Mouse (Mus musculus): ENCODE measurements at regions not wholly inside any gene's neighbourhood (a gene's known extent, or its start where the extent isn't known, plus 50 kb on each side); places are given as distances from the start of the nearest gene placed in this dataset.
"Not testable (repeated sequence)": the region's sequence is repeated elsewhere in the genome, so short reads cannot be mapped to it uniquely, and the experiment has no call there.

GRCm38 (mm10) chr12:93812963-93813733 is 1878.9 kb upstream of the Flrt2 start:
- Histone ChIP-seq H3K27me3 (ENCODE audit: control insufficient read depth, insufficient read depth, low read depth, low read length) (no peaks in the 10 kb centered on the region), H3K36me3 (ENCODE audit: control insufficient read depth, insufficient read depth, low read length) (no peaks in the 10 kb centered on the region), H3K4me3 (ENCODE audit: low read length) (no peak overlapping the region), H3K4me2 (ENCODE audit: low read depth, low read length) (no peak overlapping the region), H3K9me3 (ENCODE audit: control insufficient read depth, low read length) (no peaks in the 10 kb centered on the region), H3K9ac (ENCODE audit: low read length) (no peak overlapping the region), H3K4me1 (replicated peaks; ENCODE audit: control insufficient read depth, insufficient read depth, low read length) (no peaks in the 10 kb centered on the region), H3K27ac (ENCODE audit: low read length) (no peak overlapping the region)
- no peak for ATAC-seq (ENCODE audit: low read depth)

GRCm38 (mm10) chr12:93850944-93851520 is 1841.0 kb upstream of the Flrt2 start:
- Histone ChIP-seq H3K27ac (ENCODE audit: low read length) (no peak overlapping the region), H3K4me3 (ENCODE audit: low read length) (no peak overlapping the region), H3K9me3 (ENCODE audit: control insufficient read depth, low read length) (no peaks in the 10 kb centered on the region), H3K9ac (ENCODE audit: low read length) (no peak overlapping the region), H3K4me2 (ENCODE audit: low read depth, low read length) (no peak overlapping the region), H3K4me1 (replicated peaks; ENCODE audit: control insufficient read depth, insufficient read depth, low read length) (no peaks in the 10 kb centered on the region), H3K36me3 (ENCODE audit: control insufficient read depth, insufficient read depth, low read length) (no peaks in the 10 kb centered on the region), H3K27me3 (ENCODE audit: control insufficient read depth, insufficient read depth, low read depth, low read length) (no peaks in the 10 kb centered on the region)
- WGBS = 68% methylated on average over 1 of the region's 1 CpGs
- no peak for ATAC-seq (ENCODE audit: low read depth)

GRCm38 (mm10) chr12:93851660-93852059 is 1840.4 kb upstream of the Flrt2 start:
- no peaks in the 10 kb centered on the region for H3K9me3 ChIP-seq (ENCODE audit: control insufficient read depth, low read length)
- H3K36me3 ChIP-seq (ENCODE audit: control insufficient read depth, insufficient read depth, low read length) = no peaks in the 10 kb centered on the region
- no peak for ATAC-seq (ENCODE audit: low read depth)
- H3K27ac ChIP-seq (ENCODE audit: low read length) = no peak overlapping the region
- no peak overlapping the region for H3K9ac ChIP-seq (ENCODE audit: low read length)
- H3K27me3 ChIP-seq (ENCODE audit: control insufficient read depth, insufficient read depth, low read depth, low read length) = no peaks in the 10 kb centered on the region
- H3K4me2 ChIP-seq (ENCODE audit: low read depth, low read length) = no peak overlapping the region
- H3K4me1 ChIP-seq (replicated peaks; ENCODE audit: control insufficient read depth, insufficient read depth, low read length) = no peaks in the 10 kb centered on the region
- H3K4me3 ChIP-seq (ENCODE audit: low read length) = no peak overlapping the region
- WGBS = 70% methylated on average over 1 of the region's 1 CpGs

- H3K9me3 ChIP-seq (ENCODE audit: control insufficient read depth, low read length) = no peaks in the 10 kb centered on the region
Measured at GRCm38 (mm10) chr12:93885946-93886345, 1806.1 kb upstream of the Flrt2 start.

GRCm38 (mm10) chr12:93890109-93890508 is 1801.9 kb upstream of the Flrt2 start:
- H3K4me3 ChIP-seq (ENCODE audit: low read length) = no peak overlapping the region
- H3K4me1 ChIP-seq (replicated peaks; ENCODE audit: control insufficient read depth, insufficient read depth, low read length) = no peaks in the 10 kb centered on the region
- no peak overlapping the region for H3K27ac ChIP-seq (ENCODE audit: low read length)
- 60% methylated on average over 3 of the region's 3 CpGs for WGBS
- no peaks in the 10 kb centered on the region for H3K27me3 ChIP-seq (ENCODE audit: control insufficient read depth, insufficient read depth, low read depth, low read length)
- ATAC-seq (ENCODE audit: low read depth) = no peak
- no peak overlapping the region for H3K9ac ChIP-seq (ENCODE audit: low read length)
- no peaks in the 10 kb centered on the region for H3K9me3 ChIP-seq (ENCODE audit: control insufficient read depth, low read length)
- H3K4me2 ChIP-seq (ENCODE audit: low read depth, low read length) = no peak overlapping the region
- H3K36me3 ChIP-seq (ENCODE audit: control insufficient read depth, insufficient read depth, low read length) = no peaks in the 10 kb centered on the region

More at GRCm38 (mm10) chr12:93885946-93886345, 1806.1 kb upstream of the Flrt2 start:
- no peak overlapping the region for H3K9ac ChIP-seq (ENCODE audit: low read length)
- no peak overlapping the region for H3K4me2 ChIP-seq (ENCODE audit: low read depth, low read length)
- H3K27me3 ChIP-seq (ENCODE audit: control insufficient read depth, insufficient read depth, low read depth, low read length) = no peaks in the 10 kb centered on the region
- H3K4me1 ChIP-seq (replicated peaks; ENCODE audit: control insufficient read depth, insufficient read depth, low read length) = no peaks in the 10 kb centered on the region
- 41% methylated on average over 2 of the region's 2 CpGs for WGBS
- no peak for ATAC-seq (ENCODE audit: low read depth)
- H3K27ac ChIP-seq (ENCODE audit: low read length) = no peak overlapping the region
- H3K36me3 ChIP-seq (ENCODE audit: control insufficient read depth, insufficient read depth, low read length) = no peaks in the 10 kb centered on the region
- no peak overlapping the region for H3K4me3 ChIP-seq (ENCODE audit: low read length)

GRCm38 (mm10) chr12:93928541-93929238 is 1763.3 kb upstream of the Flrt2 start:
- H3K27me3 ChIP-seq (ENCODE audit: control insufficient read depth, insufficient read depth, low read depth, low read length); H3K9ac ChIP-seq (ENCODE audit: low read length); H3K36me3 ChIP-seq (ENCODE audit: control insufficient read depth, insufficient read depth, low read length); H3K4me1 ChIP-seq (replicated peaks; ENCODE audit: control insufficient read depth, insufficient read depth, low read length); H3K27ac ChIP-seq (ENCODE audit: low read length); H3K4me3 ChIP-seq (ENCODE audit: low read length); H3K9me3 ChIP-seq (ENCODE audit: control insufficient read depth, low read length); H3K4me2 ChIP-seq (ENCODE audit: low read depth, low read length): not testable (repeated sequence)
- peak; percentile 72 for ATAC-seq (ENCODE audit: low read depth)
- 25% methylated on average over 1 of the region's 27 CpGs for WGBS

GRCm38 (mm10) chr12:93929239-93929563 is 1762.8 kb upstream of the Flrt2 start:
- H3K36me3 ChIP-seq (ENCODE audit: control insufficient read depth, insufficient read depth, low read length); H3K4me2 ChIP-seq (ENCODE audit: low read depth, low read length); H3K4me3 ChIP-seq (ENCODE audit: low read length); H3K4me1 ChIP-seq (replicated peaks; ENCODE audit: control insufficient read depth, insufficient read depth, low read length); H3K27ac ChIP-seq (ENCODE audit: low read length); H3K27me3 ChIP-seq (ENCODE audit: control insufficient read depth, insufficient read depth, low read depth, low read length); H3K9me3 ChIP-seq (ENCODE audit: control insufficient read depth, low read length); H3K9ac ChIP-seq (ENCODE audit: low read length): not testable (repeated sequence)
- ATAC-seq (ENCODE audit: low read depth) = peak; percentile 65
- 80% methylated on average over 4 of the region's 7 CpGs for WGBS

GRCm38 (mm10) chr12:93930242-93930641 is 1761.8 kb upstream of the Flrt2 start:
- H3K4me1 ChIP-seq (replicated peaks; ENCODE audit: control insufficient read depth, insufficient read depth, low read length); H3K27me3 ChIP-seq (ENCODE audit: control insufficient read depth, insufficient read depth, low read depth, low read length); H3K36me3 ChIP-seq (ENCODE audit: control insufficient read depth, insufficient read depth, low read length); H3K9me3 ChIP-seq (ENCODE audit: control insufficient read depth, low read length); H3K4me3 ChIP-seq (ENCODE audit: low read length); H3K9ac ChIP-seq (ENCODE audit: low read length); ATAC-seq (ENCODE audit: low read depth); H3K27ac ChIP-seq (ENCODE audit: low read length); H3K4me2 ChIP-seq (ENCODE audit: low read depth, low read length): not testable (repeated sequence)
- WGBS = 90% methylated on average over 11 of the region's 11 CpGs

- Histone ChIP-seq H3K9me3 (ENCODE audit: control insufficient read depth, low read length) (no peaks in the 10 kb centered on the region), H3K27ac (ENCODE audit: low read length) (no peak overlapping the region), H3K27me3 (ENCODE audit: control insufficient read depth, insufficient read depth, low read depth, low read length) (no peaks in the 10 kb centered on the region), H3K4me2 (ENCODE audit: low read depth, low read length) (no peak overlapping the region), H3K9ac (ENCODE audit: low read length) (no peak overlapping the region), H3K4me1 (replicated peaks; ENCODE audit: control insufficient read depth, insufficient read depth, low read length) (no peaks in the 10 kb centered on the region), H3K36me3 (ENCODE audit: control insufficient read depth, insufficient read depth, low read length) (no peaks in the 10 kb centered on the region), H3K4me3 (ENCODE audit: low read length) (no peak overlapping the region)
- 80% methylated on average over 1 of the region's 1 CpGs for WGBS
- ATAC-seq (ENCODE audit: low read depth) = no peak
Measured at GRCm38 (mm10) chr12:93960869-93961268, 1731.2 kb upstream of the Flrt2 start.

All from lung, embryonic 16.5 days (tissue).